Mouse (Mus musculus) MEL (cell line): Measurements from ENCODE around the gene Cxcl5. TPM values are rescaled to one million over a fixed set of nuclear protein-coding genes. Genes with fewer than 3 reads are reported as not detected.

Source experiments
- DNase-seq: peaks from one replicate; pipeline ENCODE4 v3.0.0; 2011; ENCODE audit warnings: low read depth, low spot score
- H3K27ac ChIP-seq: 2 replicates; pipeline ENCODE4 v1.5.1; 2012; ENCODE audit warnings: low read depth, mild to moderate bottlenecking, control low read depth, low read length, moderate library complexity; ENCODE audit not compliant: control insufficient read depth
- H3K27me3 ChIP-seq, 2 experiments: fragments of 150-350 bp in 1 of 2; sonication (generic) in 1 of 2; 2 replicates each; pipeline ENCODE4 v1.6.1; 2012; ENCODE audit warnings: low read length in 2 of 2, mild to moderate bottlenecking in 2 of 2, improper control_type of control experiment in 1 of 2, moderate library complexity in 1 of 2; ENCODE audit not compliant: insufficient read depth in 2 of 2, control insufficient read depth in 1 of 2
- H3K36me3 ChIP-seq, 2 experiments: 2 replicates each; pipeline ENCODE4 v1.6.1; 2012 to 2014; ENCODE audit warnings: low read length in 2 of 2, improper control_type of control experiment in 1 of 2, inconsistent platforms in 1 of 2, mild to moderate bottlenecking in 1 of 2; ENCODE audit not compliant: insufficient read depth in 2 of 2, control insufficient read depth in 1 of 2
- H3K4me1 ChIP-seq, 2 experiments: fragments of 150-350 bp in 1 of 2; sonication (generic) in 1 of 2; 2 replicates each; pipeline ENCODE4 v1.6.1; 2012; ENCODE audit warnings: low read length in 2 of 2, improper control_type of control experiment in 1 of 2, mild to moderate bottlenecking in 1 of 2; ENCODE audit not compliant: insufficient read depth in 2 of 2, control insufficient read depth in 1 of 2
- H3K4me3 ChIP-seq, 2 experiments: fragments of 150-350 bp in 1 of 2; sonication (generic) in 1 of 2; 2 replicates each; pipeline ENCODE4 v1.5.1; 2012; ENCODE audit warnings: low read depth in 2 of 2, low read length in 2 of 2, mild to moderate bottlenecking in 2 of 2, moderate library complexity in 2 of 2, control low read depth in 1 of 2, improper control_type of control experiment in 1 of 2; ENCODE audit not compliant: control insufficient read depth in 1 of 2, insufficient read depth in 1 of 2
- H3K79me2 ChIP-seq: 2 replicates; pipeline ENCODE4 v1.6.1; 2012; ENCODE audit warnings: mild to moderate bottlenecking, low read length, moderate library complexity; ENCODE audit not compliant: control insufficient read depth, poor library complexity, insufficient read depth
- H3K9ac ChIP-seq: 2 replicates; pipeline ENCODE4 v1.6.1; 2012; ENCODE audit warnings: low read depth, mild to moderate bottlenecking, control low read depth, low read length, moderate library complexity; ENCODE audit not compliant: control insufficient read depth, poor library complexity, severe bottlenecking
- H3K9me3 ChIP-seq: fragments of 150-350 bp; sonication (generic); replicated peaks from 2 replicates; pipeline ENCODE4 v1.6.1; 2012; ENCODE audit warnings: mild to moderate bottlenecking, low read length, improper control_type of control experiment, moderate library complexity; ENCODE audit not compliant: insufficient read depth
- CHD1 ChIP-seq: IDR thresholded peaks from 2 replicates; pipeline ENCODE4 v1.6.1; 2012; ENCODE audit warnings: low read depth, mild to moderate bottlenecking, inconsistent platforms, low read length, improper control_type of control experiment
- CTCF ChIP-seq, 3 experiments: IDR thresholded peaks in 2 of 3; conservative IDR thresholded peaks in 1 of 3; 2 replicates each; pipeline ENCODE4 v1.5.1; 2011 to 2012; ENCODE audit warnings: low read length in 3 of 3, low read depth in 2 of 3, mild to moderate bottlenecking in 2 of 3, improper control_type of control experiment in 1 of 3, inconsistent platforms in 1 of 3, mixed read lengths in 1 of 3, moderate library complexity in 1 of 3; ENCODE audit not compliant: control insufficient read depth in 1 of 3, insufficient read depth in 1 of 3, poor library complexity in 1 of 3, severe bottlenecking in 1 of 3
- ELF1 ChIP-seq: IDR thresholded peaks from 2 replicates; pipeline ENCODE4 v1.6.1; 2014; ENCODE audit warnings: low read depth, mild to moderate bottlenecking, inconsistent platforms, low read length, improper control_type of control experiment, moderate library complexity
- GABPA ChIP-seq: IDR thresholded peaks from 2 replicates; pipeline ENCODE4 v1.6.1; 2012; ENCODE audit warnings: low read depth, mild to moderate bottlenecking, inconsistent platforms, low read length, improper control_type of control experiment, moderate library complexity
- HCFC1 ChIP-seq: IDR thresholded peaks from 2 replicates; pipeline ENCODE4 v1.6.1; 2012; ENCODE audit warnings: low read depth, mild to moderate bottlenecking, inconsistent platforms, low read length, improper control_type of control experiment, moderate library complexity
- JUND ChIP-seq: IDR thresholded peaks from 2 replicates; pipeline ENCODE4 v1.6.1; 2011; ENCODE audit warnings: low read depth, mild to moderate bottlenecking, improper control_type of control experiment, low read length
- KAT2A ChIP-seq: conservative IDR thresholded peaks from 2 replicates; pipeline ENCODE4 v1.6.1; 2012; ENCODE audit warnings: low read depth, low read length, improper control_type of control experiment, inconsistent platforms
- MAFK ChIP-seq: IDR thresholded peaks from 2 replicates; pipeline ENCODE4 v1.6.1; 2011; ENCODE audit warnings: low read depth, mild to moderate bottlenecking, low read length, improper control_type of control experiment, borderline replicate concordance
- MAZ ChIP-seq: IDR thresholded peaks from 2 replicates; pipeline ENCODE4 v1.6.1; 2012; ENCODE audit warnings: low read depth, mild to moderate bottlenecking, inconsistent platforms, low read length, improper control_type of control experiment
- MEF2A ChIP-seq: IDR thresholded peaks from 2 replicates; pipeline ENCODE4 v1.6.1; 2014; ENCODE audit warnings: low read depth, mild to moderate bottlenecking, inconsistent platforms, low read length, improper control_type of control experiment; ENCODE audit not compliant: poor library complexity, insufficient replicate concordance, severe bottlenecking; ENCODE audit errors: extremely low read depth
- MYB ChIP-seq: IDR thresholded peaks from 2 replicates; pipeline ENCODE4 v1.6.1; 2011; ENCODE audit warnings: mild to moderate bottlenecking, low read depth, low read length, improper control_type of control experiment
- MYC ChIP-seq: IDR thresholded peaks from 2 replicates; pipeline ENCODE4 v1.6.1; 2011; ENCODE audit warnings: low read depth, mild to moderate bottlenecking, low read length, improper control_type of control experiment, moderate library complexity
- NELFE ChIP-seq: IDR thresholded peaks from 2 replicates; pipeline ENCODE4 v1.6.1; 2011; ENCODE audit warnings: low read depth, low read length, improper control_type of control experiment
- POLR2AphosphoS2 ChIP-seq: IDR thresholded peaks from 2 replicates; pipeline ENCODE4 v1.6.1; 2011; ENCODE audit warnings: low read length, improper control_type of control experiment
- RAD21 ChIP-seq: IDR thresholded peaks from 2 replicates; pipeline ENCODE4 v1.6.1; 2011; ENCODE audit warnings: mild to moderate bottlenecking, low read depth, low read length, improper control_type of control experiment
- SMC3 ChIP-seq: IDR thresholded peaks from 2 replicates; pipeline ENCODE4 v1.6.1; 2011; ENCODE audit warnings: low read depth, low read length, improper control_type of control experiment
- TAL1 ChIP-seq: IDR thresholded peaks from 2 replicates; pipeline ENCODE4 v1.6.1; 2012; ENCODE audit warnings: mild to moderate bottlenecking, inconsistent platforms, low read length, moderate library complexity, mixed read lengths
- TBP ChIP-seq: IDR thresholded peaks from 2 replicates; pipeline ENCODE4 v1.8.0; 2011; ENCODE audit warnings: low read depth, low read length, improper control_type of control experiment
- USF2 ChIP-seq, 2 experiments: IDR thresholded peaks; 2 replicates each; pipeline ENCODE4 v1.6.1; 2011 to 2012; ENCODE audit warnings: improper control_type of control experiment in 2 of 2, low read length in 2 of 2, borderline replicate concordance in 1 of 2, inconsistent platforms in 1 of 2, low read depth in 1 of 2, mild to moderate bottlenecking in 1 of 2; ENCODE audit not compliant: insufficient read depth in 1 of 2
- ZC3H11A ChIP-seq: IDR thresholded peaks from 2 replicates; pipeline ENCODE4 v1.6.1; 2012; ENCODE audit warnings: low read depth, mild to moderate bottlenecking, inconsistent platforms, low read length, improper control_type of control experiment
- ZKSCAN1 ChIP-seq: IDR thresholded peaks from 2 replicates; pipeline ENCODE4 v1.6.1; 2012; ENCODE audit warnings: low read depth, mild to moderate bottlenecking, inconsistent platforms, low read length, improper control_type of control experiment, moderate library complexity
- ZMIZ1 ChIP-seq: IDR thresholded peaks from 2 replicates; pipeline ENCODE4 v1.6.1; 2012; ENCODE audit warnings: low read depth, mild to moderate bottlenecking, inconsistent platforms, low read length, improper control_type of control experiment, moderate library complexity
- polyA plus RNA-seq, 2 experiments: library from polyadenylated mRNA; stranded (reverse) in 1 of 2; unstranded in 1 of 2; fragments of >175 nt in 1 of 2; fragments of >200 nt in 1 of 2; gene quantifications; 2 replicates each; pipeline versions ENCODE4 v1.2.1 to v1.2.4; 2012; ENCODE audit warnings: low replicate concordance in 2 of 2, low read depth in 1 of 2; ENCODE audit not compliant: insufficient read length in 2 of 2, insufficient read depth in 1 of 2, missing spikeins in 1 of 2
- total RNA-seq: library from RNA; depleted of rRNA; stranded (reverse); fragments of 300-350 nt; gene quantifications from 2 replicates; pipeline ENCODE4 v1.2.3, GENCODE M21; 2012

Cxcl5 gene
- total and polyA plus RNA-seq, 3 experiments: not detected

- peak; percentile 58 for DNase-seq
- Histone ChIP-seq H3K4me3 (no peak overlapping the region), H3K27me3 (no peaks in the 10 kb centered on the region; a peak in 2 of 4 replicates), H3K9me3 (no peaks in the 10 kb centered on the region), H3K27ac (no peak overlapping the region), H3K4me1 (no peaks in the 10 kb centered on the region), H3K36me3 (no peaks in the 10 kb centered on the region), H3K79me2 (no peaks in the 10 kb centered on the region), H3K9ac (no peak overlapping the region)
- TF ChIP-seq MAFK (peak; percentile 66; the same call in 1 of the 2 replicates), ZC3H11A (peak; percentile 85), GABPA (no peak), MAZ (no peak), RAD21 (peak; percentile 77), CTCF (IDR thresholded peaks at IDR 0.05 in 2 of 3, conservative IDR thresholded peaks at IDR 0.05 in 1 of 3; ENCODE audit: control insufficient read depth in 1 of 3, insufficient read depth in 1 of 3, low read depth in 2 of 3, low read length in 3 of 3, poor library complexity in 1 of 3, severe bottlenecking in 1 of 3) (peak; percentile 47 to 80 (median 73)), SMC3 (peak; percentile 95), NELFE (no peak), CHD1 (no peak)
Measured at GRCm38 (mm10) chr5:90788114-90788513, 29.0 kb downstream of the Cxcl5 start.

- Histone ChIP-seq H3K9me3 (no peaks in the 10 kb centered on the region), H3K4me3 (no peak overlapping the region), H3K4me1 (no peaks in the 10 kb centered on the region), H3K27ac (no peak overlapping the region), H3K79me2 (no peaks in the 10 kb centered on the region), H3K9ac (no peak overlapping the region), H3K27me3 (no peaks in the 10 kb centered on the region; a peak in 2 of 4 replicates), H3K36me3 (no peaks in the 10 kb centered on the region)
- no peak for DNase-seq
- TF ChIP-seq ZKSCAN1 (no peak), ZC3H11A (no peak), NELFE (no peak), SMC3 (no peak), JUND (no peak), MEF2A (no peak), ELF1 (no peak), HCFC1 (no peak), KAT2A (no peak), GABPA (no peak), CTCF (IDR thresholded peaks at IDR 0.05 in 2 of 3, conservative IDR thresholded peaks at IDR 0.05 in 1 of 3; ENCODE audit: control insufficient read depth in 1 of 3, insufficient read depth in 1 of 3, low read depth in 2 of 3, low read length in 3 of 3, poor library complexity in 1 of 3, severe bottlenecking in 1 of 3) (no peak), USF2 (IDR thresholded peaks at IDR 0.05; ENCODE audit: borderline replicate concordance in 1 of 2, insufficient read depth in 1 of 2, low read depth in 1 of 2, low read length in 2 of 2) (no peak), MYC (no peak), TAL1 (no peak), TBP (no peak), MYB (no peak), POLR2AphosphoS2 (no peak), ZMIZ1 (no peak)
Measured at GRCm38 (mm10) chr5:90789306-90790073, 30.3 kb downstream of the Cxcl5 start.
